Mouse (Mus musculus): ENCODE measurements around the gene Lsm5. TPM values are rescaled to one million over a fixed set of nuclear protein-coding genes. Genes with fewer than 3 reads are reported as not detected.

The Lsm5 gene
- total RNA-seq (2015; ENCODE audit: low replicate concordance) (21.9 and 39.1 TPM in 2 replicates), total RNA-seq (2017; ENCODE audit: low replicate concordance) (28.7 and 34.6 TPM in 2 replicates)

- ATAC-seq (replicated peaks; ENCODE audit: low FRiP score, poor library complexity, severe bottlenecking), result peak; percentile 89
Measured at GRCm38 (mm10) chr6:56703931-56704900, at the start of gene Lsm5. Lsm5 (minus strand) TSS chr6:56704710.

GRCm38 (mm10) chr6:56753719-56754118, 49.2 kb upstream of the Lsm5 start:
- no peak for ATAC-seq (replicated peaks; ENCODE audit: low FRiP score, poor library complexity, severe bottlenecking)

GRCm38 (mm10) chr6:56745950-56746543, 41.5 kb upstream of the Lsm5 start:
- no peak for ATAC-seq (replicated peaks; ENCODE audit: low FRiP score, poor library complexity, severe bottlenecking)

GRCm38 (mm10) chr6:56732545-56732944, 28.0 kb upstream of the Lsm5 start:
- no peak for ATAC-seq (replicated peaks; ENCODE audit: low FRiP score, poor library complexity, severe bottlenecking)

GRCm38 (mm10) chr6:56720877-56721276, 16.4 kb upstream of the Lsm5 start:
- no peak for ATAC-seq (replicated peaks; ENCODE audit: low FRiP score, poor library complexity, severe bottlenecking)

GRCm38 (mm10) chr6:56719071-56719470, 14.6 kb upstream of the Lsm5 start:
- ATAC-seq (replicated peaks; ENCODE audit: low FRiP score, poor library complexity, severe bottlenecking), result no peak

GRCm38 (mm10) chr6:56715270-56715666, 10.8 kb upstream of the Lsm5 start:
- peak; percentile 51 for ATAC-seq (replicated peaks; ENCODE audit: low FRiP score, poor library complexity, severe bottlenecking)

GRCm38 (mm10) chr6:56714574-56715269, 10.2 kb upstream of the Lsm5 start, which contains the start of gene Avl9:
Avl9 (plus strand) TSS chr6:56714899.
- peak; percentile 98 for ATAC-seq (replicated peaks; ENCODE audit: low FRiP score, poor library complexity, severe bottlenecking)

- ATAC-seq (replicated peaks; ENCODE audit: low FRiP score, poor library complexity, severe bottlenecking), result no peak
Measured at GRCm38 (mm10) chr6:56714186-56714573, 9.7 kb upstream of the Lsm5 start.

GRCm38 (mm10) chr6:56692445-56692844, 12.1 kb downstream of the Lsm5 start:
- no peak for ATAC-seq (replicated peaks; ENCODE audit: low FRiP score, poor library complexity, severe bottlenecking)

- ATAC-seq (replicated peaks; ENCODE audit: low FRiP score, poor library complexity, severe bottlenecking), result peak; percentile 73
Measured at GRCm38 (mm10) chr6:56691205-56691604, 13.3 kb downstream of the Lsm5 start.

- ATAC-seq (replicated peaks; ENCODE audit: low FRiP score, poor library complexity, severe bottlenecking), result no peak
Measured at GRCm38 (mm10) chr6:56688238-56688637, 16.3 kb downstream of the Lsm5 start.

- ATAC-seq (replicated peaks; ENCODE audit: low FRiP score, poor library complexity, severe bottlenecking), result no peak
Measured at GRCm38 (mm10) chr6:56664410-56664809, 40.1 kb downstream of the Lsm5 start.

- ATAC-seq (replicated peaks; ENCODE audit: low FRiP score, poor library complexity, severe bottlenecking), result no peak
Measured at GRCm38 (mm10) chr6:56655393-56655792, 49.1 kb downstream of the Lsm5 start.

- ATAC-seq (replicated peaks; ENCODE audit: low FRiP score, poor library complexity, severe bottlenecking), result no peak
Measured at GRCm38 (mm10) chr6:56652121-56652592, 52.4 kb downstream of the Lsm5 start.

Other genes with a start within 250 kb of the Lsm5 start
- gene Pde1c, start 135.6 kb downstream of the Lsm5 start, total RNA-seq (2015; ENCODE audit: low replicate concordance), result 0.42 and 2.1 TPM in 2 replicates
- 0.28 and 0.85 TPM in 2 replicates for gene Pde1c, start 135.6 kb downstream of the Lsm5 start, total RNA-seq (2017; ENCODE audit: low replicate concordance)
- gene Avl9, start 10.2 kb upstream of the Lsm5 start, total RNA-seq (2015; ENCODE audit: low replicate concordance), result 4.6 and 12.5 TPM in 2 replicates
- gene Avl9, start 10.2 kb upstream of the Lsm5 start, total RNA-seq (2017; ENCODE audit: low replicate concordance), result 9.7 and 13.4 TPM in 2 replicates
- 42.7 and 44.9 TPM in 2 replicates for gene Kbtbd2, start 93.1 kb upstream of the Lsm5 start, total RNA-seq (2015; ENCODE audit: low replicate concordance)
- gene Kbtbd2, start 93.1 kb upstream of the Lsm5 start, total RNA-seq (2017; ENCODE audit: low replicate concordance), result 172 and 196 TPM in 2 replicates
- gene Fkbp9, start 127.3 kb upstream of the Lsm5 start, total RNA-seq (2015; ENCODE audit: low replicate concordance), result 1.3 TPM in 1 of 2 replicates, not detected in the other
- gene Fkbp9, start 127.3 kb upstream of the Lsm5 start, total RNA-seq (2017; ENCODE audit: low replicate concordance), result 1.3 and 2.5 TPM in 2 replicates
- 1,582 and 1,701 TPM in 2 replicates for gene Nt5c3, start 219.2 kb upstream of the Lsm5 start, total RNA-seq (2015; ENCODE audit: low replicate concordance)
- gene Nt5c3, start 219.2 kb upstream of the Lsm5 start, total RNA-seq (2017; ENCODE audit: low replicate concordance), result 1,564 and 2,163 TPM in 2 replicates
- 1.5 TPM in 1 of 2 replicates, not detected in the other for gene Vmn1r4, start 219.3 kb upstream of the Lsm5 start, total RNA-seq (2015; ENCODE audit: low replicate concordance)
- 0.56 and 1.7 TPM in 2 replicates for gene Vmn1r4, start 219.3 kb upstream of the Lsm5 start, total RNA-seq (2017; ENCODE audit: low replicate concordance)